Mouse (Mus musculus): ENCODE data around the gene Acot2.
"Not testable (repeated sequence)": the region's sequence is repeated elsewhere in the genome, so short reads cannot be mapped to it uniquely, and the experiment has no call there.

Acot2 gene

GRCm38 (mm10) chr12:83987583-83988441 lies at the start of gene Acot2:
Gene Acot2 (plus strand): TSS chr12:83987861.
- DNase-seq: peak; percentile 69

- DNase-seq: not testable (repeated sequence)
These were observed 49.1 kb upstream of the Acot2 start for GRCm38 (mm10) chr12:83938592-83938991.

- DNase-seq: no peak
These were observed 48.3 kb upstream of the Acot2 start for GRCm38 (mm10) chr12:83939332-83939731.

- no peak for DNase-seq
These were observed 47.6 kb upstream of the Acot2 start for GRCm38 (mm10) chr12:83940031-83940430.

- no peak for DNase-seq
These were observed 45.7 kb upstream of the Acot2 start for GRCm38 (mm10) chr12:83941938-83942337.

GRCm38 (mm10) chr12:83947260-83947811 lies 40.3 kb upstream of the Acot2 start:
- no peak for DNase-seq

DNA sequence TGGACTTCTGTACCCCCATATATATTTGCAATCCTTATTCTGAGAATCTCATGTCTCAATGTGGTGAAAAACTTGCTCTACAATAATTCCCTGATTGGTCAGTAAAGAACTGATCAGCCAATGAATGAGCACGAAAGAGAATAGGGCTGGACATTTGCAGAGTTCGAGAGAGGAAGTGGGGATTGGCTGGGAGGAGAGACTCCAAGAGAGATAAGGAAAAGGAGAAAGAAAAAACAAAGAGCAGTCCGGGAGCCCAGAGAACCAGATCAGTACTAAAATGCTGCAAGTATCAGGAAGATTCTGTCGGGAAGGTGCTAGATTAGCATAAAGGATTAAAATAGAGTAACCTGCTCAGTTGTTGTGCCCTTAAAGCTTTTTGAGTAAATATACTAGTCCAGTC lies 38.6 kb upstream of the Acot2 start:
- DNase-seq: no peak

GRCm38 (mm10) chr12:83949776-83950492 lies 37.7 kb upstream of the Acot2 start:
- DNase-seq: no peak

GRCm38 (mm10) chr12:83950493-83950839 lies 37.2 kb upstream of the Acot2 start, which contains the start of gene Riox1:
Gene Riox1 (plus strand): TSS chr12:83950608.
- DNase-seq: peak; percentile 81

GRCm38 (mm10) chr12:83950840-83951701 lies 36.6 kb upstream of the Acot2 start:
- DNase-seq: peak; percentile 74

DNA sequence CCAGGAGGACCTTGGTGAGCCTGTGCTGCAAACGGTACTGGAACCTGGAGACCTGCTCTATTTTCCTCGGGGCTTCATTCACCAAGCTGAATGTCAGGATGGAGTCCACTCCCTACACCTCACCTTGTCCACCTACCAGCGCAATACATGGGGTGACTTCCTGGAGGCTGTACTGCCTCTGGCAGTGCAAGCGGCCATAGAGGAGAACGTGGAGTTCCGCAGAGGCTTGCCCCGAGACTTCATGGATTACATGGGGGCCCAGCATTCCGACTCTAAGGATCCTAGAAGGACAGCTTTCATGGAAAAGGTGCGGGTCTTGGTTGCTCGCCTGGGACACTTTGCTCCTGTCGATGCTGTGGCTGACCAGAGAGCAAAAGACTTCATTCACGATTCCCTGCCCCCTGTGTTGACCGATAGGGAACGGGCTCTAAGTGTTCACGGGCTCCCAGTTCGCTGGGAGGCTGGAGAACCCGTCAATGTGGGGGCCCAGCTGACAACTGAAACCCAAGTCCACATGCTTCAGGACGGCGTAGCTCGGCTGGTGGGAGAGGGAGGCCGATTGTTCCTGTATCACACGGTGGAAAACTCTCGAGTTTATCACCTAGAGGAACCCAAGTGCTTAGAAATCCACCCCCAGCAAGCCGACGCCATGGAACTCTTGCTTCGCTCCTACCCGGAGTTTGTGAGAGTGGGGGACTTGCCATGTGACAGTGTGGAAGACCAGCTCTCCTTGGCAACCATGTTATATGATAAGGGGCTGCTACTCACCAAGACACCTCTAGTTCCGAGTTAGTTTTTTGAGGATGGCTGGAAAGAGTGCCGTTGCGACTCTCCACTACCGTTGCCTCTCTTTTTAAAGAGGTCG lies 35.7 kb upstream of the Acot2 start:
- DNase-seq: no peak

- no peak for DNase-seq
These were observed 29.4 kb upstream of the Acot2 start for GRCm38 (mm10) chr12:83958278-83958677.

- DNase-seq: no peak
These were observed 22.4 kb upstream of the Acot2 start for GRCm38 (mm10) chr12:83965235-83965634.

DNA sequence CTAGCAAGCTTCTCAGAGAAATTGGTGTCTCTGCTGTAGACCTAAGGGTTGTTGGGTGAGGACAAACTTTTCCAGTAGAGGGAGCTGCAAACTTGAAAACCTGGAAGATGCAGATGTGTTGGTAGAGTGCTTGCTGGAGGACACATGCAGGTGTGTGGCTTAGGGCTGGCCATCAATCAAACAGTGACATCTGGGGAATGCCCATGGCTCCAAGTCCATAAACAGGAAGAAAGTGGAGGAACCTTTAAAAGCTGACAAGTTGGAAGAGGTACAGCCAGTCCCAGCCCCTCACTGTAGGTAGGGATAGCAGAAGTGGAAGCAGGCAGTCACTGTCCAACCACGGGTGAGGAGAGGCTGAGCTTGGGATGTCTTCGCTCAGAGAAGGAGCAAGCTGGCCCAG lies 15.5 kb upstream of the Acot2 start:
- DNase-seq: no peak

GRCm38 (mm10) chr12:83978862-83979261 lies 8.8 kb upstream of the Acot2 start:
- no peak for DNase-seq

- DNase-seq: no peak
These were observed 6.0 kb upstream of the Acot2 start for GRCm38 (mm10) chr12:83981615-83982014.

- DNase-seq: no peak
These were observed 2.9 kb upstream of the Acot2 start, which contains the start of gene Heatr4 for GRCm38 (mm10) chr12:83984752-83985151. Gene Heatr4 (minus strand): TSS chr12:83984852.

GRCm38 (mm10) chr12:83987242-83987582 lies 449 bp upstream of the Acot2 start:
- DNase-seq: no peak

- no peak for DNase-seq
These were observed 822 bp downstream of the Acot2 start for GRCm38 (mm10) chr12:83988483-83988882.

DNA sequence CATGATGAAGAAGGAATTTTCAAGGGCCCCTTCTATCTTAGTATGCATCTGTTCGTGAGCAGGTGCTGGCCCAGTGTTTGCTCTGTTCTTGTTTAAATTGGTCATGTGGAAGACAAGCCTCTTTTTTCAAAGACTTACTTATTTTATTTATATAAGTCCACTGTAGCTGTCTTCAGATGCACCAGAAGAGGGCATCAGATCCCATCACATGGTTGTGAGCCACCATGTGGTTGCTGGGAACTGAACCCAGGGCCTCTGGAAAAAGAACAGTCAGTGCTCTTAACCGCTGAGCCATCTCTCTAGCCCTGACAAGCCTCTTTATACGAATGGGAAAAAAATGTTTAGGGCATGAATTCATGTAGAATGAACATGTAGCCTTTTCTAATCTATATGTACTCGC lies 1.7 kb downstream of the Acot2 start:
- DNase-seq: no peak

DNA sequence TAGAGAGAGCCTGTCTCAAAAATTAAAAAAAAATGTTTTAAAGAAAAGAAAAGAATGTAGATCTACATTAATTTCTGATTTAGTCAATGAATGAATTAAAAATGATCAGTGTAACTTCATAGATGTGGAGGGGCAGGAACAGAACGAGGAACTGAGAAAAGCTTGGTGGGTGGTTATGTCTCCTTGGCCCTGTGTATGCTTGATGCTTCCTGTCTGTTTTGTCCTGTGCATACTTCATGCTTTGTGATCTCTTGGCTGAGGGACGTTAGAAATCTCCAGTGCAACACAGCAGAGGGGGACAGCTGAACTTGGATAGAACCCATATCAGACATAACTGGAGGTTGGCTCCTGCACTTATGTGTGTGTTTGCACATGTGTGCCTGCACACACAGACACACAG lies 9.6 kb downstream of the Acot2 start:
- no peak for DNase-seq
